Mouse (Mus musculus): ENCODE results near the gene Mon1b. TPM values are rescaled to one million over a fixed set of nuclear protein-coding genes. Genes with fewer than 3 reads are reported as not detected.

Mon1b gene
- polyA plus RNA-seq, 1 experiment from 2014 or later = 12.1 TPM

- H3K4me3 ChIP-seq = no peak overlapping the region
- no peak overlapping the region for H3K27ac ChIP-seq
- H3K4me1 ChIP-seq = no peaks in the 10 kb centered on the region
- ATAC-seq (ENCODE audit: low FRiP score, low read depth) = no peak
- H3K36me3 ChIP-seq = no peaks in the 10 kb centered on the region
- H3K4me2 ChIP-seq (replicated peaks) = no peak overlapping the region
- H3K9me3 ChIP-seq = no peaks in the 10 kb centered on the region
- WGBS = 83% methylated on average over 2 of the region's 2 CpGs
- H3K27me3 ChIP-seq (replicated peaks) = no peaks in the 10 kb centered on the region
- no peak overlapping the region for H3K9ac ChIP-seq
Observed at GRCm38 (mm10) chr8:113675281-113675680, 39.9 kb downstream of the Mon1b start.

GRCm38 (mm10) chr8:113676811-113677210 lies 41.4 kb downstream of the Mon1b start:
- ATAC-seq (ENCODE audit: low FRiP score, low read depth) = no peak
- no peaks in the 10 kb centered on the region for H3K36me3 ChIP-seq
- H3K27me3 ChIP-seq (replicated peaks) = no peaks in the 10 kb centered on the region
- no peak overlapping the region for H3K4me2 ChIP-seq (replicated peaks)
- 96% methylated on average over 1 of the region's 1 CpGs for WGBS
- no peak overlapping the region for H3K4me3 ChIP-seq
- no peak overlapping the region for H3K27ac ChIP-seq
- no peak overlapping the region for H3K9ac ChIP-seq
- H3K4me1 ChIP-seq = no peaks in the 10 kb centered on the region
- no peaks in the 10 kb centered on the region for H3K9me3 ChIP-seq

- ATAC-seq (ENCODE audit: low FRiP score, low read depth) = no peak
- no peaks in the 10 kb centered on the region for H3K27me3 ChIP-seq (replicated peaks)
- H3K9ac ChIP-seq = no peak overlapping the region
- no peaks in the 10 kb centered on the region for H3K36me3 ChIP-seq
- H3K4me3 ChIP-seq = no peak overlapping the region
- no peak overlapping the region for H3K4me2 ChIP-seq (replicated peaks)
- H3K9me3 ChIP-seq = no peaks in the 10 kb centered on the region
- H3K4me1 ChIP-seq = no peaks in the 10 kb centered on the region
- no peak overlapping the region for H3K27ac ChIP-seq
- WGBS = 87% methylated on average over 3 of the region's 3 CpGs
Observed at GRCm38 (mm10) chr8:113679361-113679760, 44.0 kb downstream of the Mon1b start.

GRCm38 (mm10) chr8:113687889-113688542 lies 52.6 kb downstream of the Mon1b start:
- no peak overlapping the region for H3K9ac ChIP-seq
- 0 out of 2 replicates have a peak, but pooled peaks have one; percentile 17 for ATAC-seq (ENCODE audit: low FRiP score, low read depth)
- H3K27ac ChIP-seq = no peak overlapping the region
- no peak overlapping the region for H3K4me3 ChIP-seq
- H3K27me3 ChIP-seq (replicated peaks) = no peaks in the 10 kb centered on the region
- WGBS = 64% methylated on average over 17 of the region's 17 CpGs
- no peaks in the 10 kb centered on the region for H3K36me3 ChIP-seq
- H3K4me1 ChIP-seq = peaks cover 9% of the 10 kb centered on the region; the same call in 1 of the 2 replicates
- H3K4me2 ChIP-seq (replicated peaks) = no peak overlapping the region
- no peaks in the 10 kb centered on the region for H3K9me3 ChIP-seq

DNA sequence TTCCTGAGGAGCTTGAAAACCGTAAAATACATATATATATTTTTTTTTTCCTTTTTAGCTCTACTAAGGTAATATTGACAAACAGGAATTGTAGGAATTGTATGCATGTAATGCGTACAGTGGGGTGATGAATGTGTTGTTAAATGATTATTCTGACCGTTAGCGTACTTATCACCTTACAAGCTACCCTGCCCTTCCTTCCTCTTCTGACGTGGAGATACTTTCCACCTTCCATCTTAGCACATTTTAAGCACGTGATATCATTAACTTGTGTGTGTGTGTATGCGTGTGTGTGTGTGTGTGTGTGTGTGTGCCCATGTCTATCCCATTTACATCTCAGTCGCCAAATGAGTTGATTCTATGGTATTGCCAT lies 53.1 kb downstream of the Mon1b start:
- Histone ChIP-seq H3K27ac (no peak overlapping the region), H3K4me1 (peaks cover 9% of the 10 kb centered on the region; the same call in 1 of the 2 replicates), H3K9ac (no peak overlapping the region), H3K36me3 (no peaks in the 10 kb centered on the region), H3K9me3 (no peaks in the 10 kb centered on the region), H3K27me3 (replicated peaks) (no peaks in the 10 kb centered on the region), H3K4me2 (replicated peaks) (no peak overlapping the region), H3K4me3 (no peak overlapping the region)
- ATAC-seq (ENCODE audit: low FRiP score, low read depth) = no peak
- 86% methylated on average over 8 of the region's 8 CpGs for WGBS

DNA sequence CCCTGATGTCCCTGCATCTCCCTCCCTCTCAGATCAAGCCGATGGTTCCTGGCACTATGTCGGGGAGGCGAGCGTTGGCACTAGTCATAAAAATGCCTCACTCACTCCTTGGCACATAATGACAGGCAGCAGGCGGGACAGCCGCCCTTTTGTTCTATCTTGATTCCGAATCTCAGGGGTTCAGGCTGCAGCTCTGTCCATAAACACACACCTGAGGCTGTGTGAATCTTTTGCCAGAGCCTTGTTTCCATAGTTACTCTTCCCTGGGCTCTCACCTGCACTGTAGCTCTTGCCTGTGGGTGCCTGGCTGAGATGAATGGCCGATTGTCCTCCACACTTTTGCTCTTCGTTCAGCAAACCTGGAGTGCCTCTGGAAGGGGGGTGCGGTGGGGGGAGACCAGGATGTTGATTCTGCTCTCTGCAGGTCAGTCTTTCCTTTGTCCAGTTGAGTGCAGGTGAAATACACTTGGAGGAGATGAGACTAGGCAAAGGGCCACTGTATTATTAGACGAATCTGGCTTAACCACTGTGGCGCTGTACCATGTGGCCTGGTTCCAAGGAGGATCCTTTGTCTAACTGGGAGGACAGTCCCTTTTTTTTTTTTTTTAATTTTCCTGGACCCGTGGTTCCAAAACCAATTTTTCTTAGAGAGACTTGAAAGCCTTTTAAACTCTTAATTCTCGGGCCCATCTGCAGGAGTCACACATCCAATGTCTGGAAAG lies 56.4 kb downstream of the Mon1b start:
- Histone ChIP-seq H3K9me3 (no peaks in the 10 kb centered on the region), H3K4me3 (no peak overlapping the region), H3K27me3 (replicated peaks) (no peaks in the 10 kb centered on the region), H3K9ac (no peak overlapping the region), H3K4me1 (peaks cover 9% of the 10 kb centered on the region; the same call in 1 of the 2 replicates), H3K36me3 (no peaks in the 10 kb centered on the region), H3K4me2 (replicated peaks) (no peak overlapping the region), H3K27ac (no peak overlapping the region)
- peak; percentile 50; the same call in 1 of the 2 replicates for ATAC-seq (ENCODE audit: low FRiP score, low read depth)
- WGBS = 52% methylated on average over 14 of the region's 14 CpGs

Other genes with a start within 250 kb of the Mon1b start
- not detected in 2 replicates for gene Syce1l, start 7.6 kb downstream of the Mon1b start, polyA plus RNA-seq (2016; fragmentation: Nextera tagmentation; extraction: Ambion mirVana)
- gene Adamts18, start 213.2 kb downstream of the Mon1b start, polyA plus RNA-seq (2016; fragmentation: Nextera tagmentation; extraction: Ambion mirVana) = 1.5 and 1.8 TPM in 2 replicates

Data from neural tube, embryonic 12.5 days (tissue).